Comparison of ENCODE assay signal across 18 mouse cellular contexts in genomic region chr13:112131191-112131590, GRCm38 (mm10).
DNase-seq lines count a peak whose midpoint lies in the region; ATAC-seq and TF ChIP-seq lines count a peak whose summit lies in the region.
"Had no signal": no experiment of that assay in that cellular context is flagged by ENCODE, and none has a peak within 500 bp of the region (broad histone marks: within the 10 kb centered on the region; RNA-seq: fewer than 3 reads in every experiment).

No protein-coding gene starts in this region.

- no peak for TF ChIP-seq CTCF in lung, postnatal 0 days (IDR thresholded peaks at IDR 0.05)

- H3K36me3 ChIP-seq in forebrain, embryonic 14.5 days (ENCODE audit: control insufficient read depth, insufficient read depth, low read length) = no peaks in the 10 kb centered on the region
- H3K36me3 ChIP-seq in forebrain, embryonic 12.5 days (replicated peaks) = no peaks in the 10 kb centered on the region
- no peaks in the 10 kb centered on the region for H3K36me3 ChIP-seq in lung, postnatal 0 days (ENCODE audit: insufficient read depth, low read length)
- H3K36me3 ChIP-seq: embryonic facial prominence, embryonic 15.5 days; heart, embryonic 15.5 days; hindbrain, embryonic 13.5 days; liver, embryonic 15.5 days; midbrain, embryonic 15.5 days; neural tube, embryonic 13.5 days had no signal

- H3K4me1 ChIP-seq in forebrain, embryonic 14.5 days (ENCODE audit: control insufficient read depth, insufficient read depth, low read length) = 0 out of 2 replicates have a peak, but pooled peaks cover 5% of the 10 kb centered on the region
- H3K4me1 ChIP-seq in forebrain, embryonic 12.5 days = 0 out of 2 replicates have a peak, but pooled peaks cover 5% of the 10 kb centered on the region
- no peaks in the 10 kb centered on the region; the same call in 1 of the 2 replicates for H3K4me1 ChIP-seq in lung, postnatal 0 days (ENCODE audit: insufficient read depth, low read depth, low read length)
- H3K4me1 ChIP-seq: heart, embryonic 15.5 days; midbrain, embryonic 15.5 days had no signal

- peak; percentile 69 for DNase-seq in forebrain, embryonic 14.5 days (ENCODE audit: low spot score)
- DNase-seq in retina, postnatal 1 day = peak; percentile 26
- no peak for DNase-seq in retina, embryonic 14.5 days (ENCODE audit: low spot score)
- DNase-seq in lung, postnatal 0 days (ENCODE audit: low spot score) = peak; percentile 74
- no peak for DNase-seq in heart, postnatal 36 days
- no peak for DNase-seq in ovary, postnatal 10 days (ENCODE audit: low spot score)
- DNase-seq in thymus, postnatal 10 days (ENCODE audit: low spot score in 2 of 2) = no peak
- DNase-seq: adrenal gland, postnatal 14 days; cerebellum, postnatal 36 days; right cerebral cortex, adult 18-20 months had no signal

- TF ChIP-seq EP300 in lung, postnatal 0 days (IDR thresholded peaks at IDR 0.05) = no peak; the same call in 1 of the 2 replicates

- H3K4me3 ChIP-seq in forebrain, embryonic 14.5 days (ENCODE audit: low read depth, low read length) = no peak overlapping the region
- H3K4me3 ChIP-seq in forebrain, embryonic 12.5 days (replicated peaks) = no peak overlapping the region
- H3K4me3 ChIP-seq in lung, postnatal 0 days (ENCODE audit: low read depth, low read length) = no peak overlapping the region
- H3K4me3 ChIP-seq: embryonic facial prominence, embryonic 15.5 days; heart, embryonic 15.5 days; hindbrain, embryonic 13.5 days; liver, embryonic 15.5 days; midbrain, embryonic 15.5 days; neural tube, embryonic 13.5 days had no signal

- H3K27ac ChIP-seq in forebrain, embryonic 14.5 days (ENCODE audit: low read depth, low read length) = no peak overlapping the region
- H3K27ac ChIP-seq in forebrain, embryonic 12.5 days = no peak overlapping the region
- no peak overlapping the region for H3K27ac ChIP-seq in lung, postnatal 0 days (ENCODE audit: low read length)
- H3K27ac ChIP-seq: embryonic facial prominence, embryonic 15.5 days; heart, embryonic 15.5 days; hindbrain, embryonic 13.5 days; liver, embryonic 15.5 days; midbrain, embryonic 15.5 days; neural tube, embryonic 13.5 days had no signal

- H3K27me3 ChIP-seq in forebrain, embryonic 14.5 days (replicated peaks; ENCODE audit: control insufficient read depth, insufficient read depth, low read length) = no peaks in the 10 kb centered on the region
- H3K27me3 ChIP-seq in forebrain, embryonic 12.5 days = peaks cover 4% of the 10 kb centered on the region; the same call in 1 of the 2 replicates
- H3K27me3 ChIP-seq in lung, postnatal 0 days (replicated peaks; ENCODE audit: insufficient read depth, low read length) = no peaks in the 10 kb centered on the region
- H3K27me3 ChIP-seq: embryonic facial prominence, embryonic 15.5 days; heart, embryonic 15.5 days; hindbrain, embryonic 13.5 days; midbrain, embryonic 15.5 days; neural tube, embryonic 13.5 days had no signal

- intact Hi-C loops in heart, postnatal 36 days (cut with DNase I) = no loop called here

- no peak overlapping the region for H3K4me2 ChIP-seq in forebrain, embryonic 14.5 days (ENCODE audit: low read length)
- H3K4me2 ChIP-seq in forebrain, embryonic 12.5 days = no peak overlapping the region
- no peak overlapping the region for H3K4me2 ChIP-seq in lung, postnatal 0 days (replicated peaks; ENCODE audit: low read depth, low read length)
- H3K4me2 ChIP-seq: embryonic facial prominence, embryonic 15.5 days; heart, embryonic 15.5 days; hindbrain, embryonic 13.5 days; liver, embryonic 15.5 days; midbrain, embryonic 15.5 days; neural tube, embryonic 13.5 days had no signal

- no peak overlapping the region for H3K9ac ChIP-seq in forebrain, embryonic 14.5 days (ENCODE audit: low read length)
- H3K9ac ChIP-seq in forebrain, embryonic 12.5 days = no peak overlapping the region
- no peak overlapping the region for H3K9ac ChIP-seq in lung, postnatal 0 days (replicated peaks; ENCODE audit: low read depth)
- H3K9ac ChIP-seq: embryonic facial prominence, embryonic 15.5 days; heart, embryonic 15.5 days; hindbrain, embryonic 13.5 days; liver, embryonic 15.5 days; midbrain, embryonic 15.5 days; neural tube, embryonic 13.5 days had no signal

- peak; percentile 65; the same call in 1 of the 2 replicates for ATAC-seq in forebrain, embryonic 14.5 days
- no peak for ATAC-seq in forebrain, embryonic 12.5 days (ENCODE audit: low FRiP score)
- ATAC-seq in lung, postnatal 0 days = peak; percentile 67
- ATAC-seq: intestine, postnatal 0 days; midbrain, embryonic 15.5 days had no signal

- H3K9me3 ChIP-seq in forebrain, embryonic 14.5 days (replicated peaks; ENCODE audit: control insufficient read depth, low read length) = no peaks in the 10 kb centered on the region
- H3K9me3 ChIP-seq in forebrain, embryonic 12.5 days = no peaks in the 10 kb centered on the region
- H3K9me3 ChIP-seq in lung, postnatal 0 days (ENCODE audit: low read length) = no peaks in the 10 kb centered on the region
- H3K9me3 ChIP-seq: embryonic facial prominence, embryonic 15.5 days; heart, embryonic 15.5 days; hindbrain, embryonic 13.5 days; liver, embryonic 15.5 days; midbrain, embryonic 15.5 days; neural tube, embryonic 13.5 days had no signal

- WGBS in forebrain, embryonic 14.5 days = 18% methylated on average over 12 of the region's 12 CpGs
- WGBS in forebrain, embryonic 12.5 days = 31% methylated on average over 12 of the region's 12 CpGs
- 51% methylated on average over 12 of the region's 12 CpGs for WGBS in lung, postnatal 0 days

Comparison
In these comparisons a context has a peak if more than half of its experiments do, and no peak if none do; other contexts are left out.
1. DNase-seq: peak in forebrain, embryonic 14.5 days (single experiment), retina, postnatal 1 day (single experiment) and lung, postnatal 0 days (single experiment); none in retina, embryonic 14.5 days (single experiment), heart, postnatal 36 days (0 of 2), ovary, postnatal 10 days (single experiment) and thymus, postnatal 10 days (0 of 2).